Mouse (Mus musculus) stomach, postnatal 0 days (tissue): ENCODE results near the gene D430042O09Rik. TPM values are rescaled to one million over a fixed set of nuclear protein-coding genes. Genes with fewer than 3 reads are reported as not detected.

ENCODE experiments used
- ATAC-seq: fragments of 200-750 bp; cut with Nextera tagmentation; 2 replicates; pipeline ENCODE4 v1.8.0; 2017; ENCODE audit not compliant: low FRiP score, low TSS enrichment
- DNase-seq: peaks from one replicate; pipeline ENCODE4 v3.0.0-alpha.2; 2016; ENCODE audit warnings: low spot score
- H3K27ac ChIP-seq: fragments of 300-500 bp; sonication (generic); replicated peaks from 2 replicates; pipeline ENCODE4 v1.5.1; 2014; ENCODE audit warnings: mild to moderate bottlenecking, control low read depth
- H3K27me3 ChIP-seq: fragments of 300-500 bp; sonication (generic); 2 replicates; pipeline ENCODE4 v1.6.1; 2014; ENCODE audit warnings: low read length; ENCODE audit not compliant: control insufficient read depth, insufficient read depth
- H3K36me3 ChIP-seq: fragments of 300-500 bp; sonication (generic); 2 replicates; pipeline ENCODE4 v1.6.1; 2014; ENCODE audit warnings: low read length, mixed read lengths; ENCODE audit not compliant: control insufficient read depth, insufficient read depth
- H3K4me1 ChIP-seq: fragments of 300-500 bp; sonication (generic); replicated peaks from 2 replicates; pipeline ENCODE4 v1.6.1; 2014; ENCODE audit warnings: antibody characterized with exemption; ENCODE audit not compliant: control insufficient read depth, insufficient read depth
- H3K4me2 ChIP-seq: fragments of 300-500 bp; sonication (generic); replicated peaks from 2 replicates; pipeline ENCODE4 v1.6.1; 2014; ENCODE audit warnings: low read depth, mild to moderate bottlenecking, control low read depth, moderate library complexity
- H3K4me3 ChIP-seq: fragments of 300-500 bp; sonication (generic); 2 replicates; pipeline ENCODE4 v1.5.1; 2014; ENCODE audit warnings: low read depth, low read length, control low read depth
- H3K9ac ChIP-seq: fragments of 300-500 bp; sonication (generic); 2 replicates; pipeline ENCODE4 v1.6.1; 2014; ENCODE audit warnings: mild to moderate bottlenecking, low read length, control low read depth, mixed read lengths
- H3K9me3 ChIP-seq: fragments of 300-500 bp; sonication (generic); 2 replicates; pipeline ENCODE4 v1.6.1; 2016; ENCODE audit warnings: low read length; ENCODE audit not compliant: control insufficient read depth
- CTCF ChIP-seq: IDR thresholded peaks from 2 replicates; pipeline ENCODE4 v1.5.1; 2016; ENCODE audit warnings: antibody characterized with exemption, low read depth, mild to moderate bottlenecking, moderate library complexity
- EP300 ChIP-seq: optimal IDR thresholded peaks from 2 replicates; pipeline ENCODE3; 2016; ENCODE audit warnings: antibody characterized with exemption
- WGBS: fragments of 180-500 bp; shearing (Covaris S2); extraction: QIAGEN DNeasy Blood & Tissue Kit; methylation state at CpG from one replicate; pipeline ENCODE4 v1.1.7; 2014; 5-methylcytosine and 5-hydroxymethylcytosine counted together
- polyA plus RNA-seq: library from polyadenylated mRNA; unstranded; fragments of >200 nt; fragmentation: Nextera tagmentation; extraction: Ambion mirVana; gene quantifications from 2 replicates; pipeline ENCODE4 v1.2.1, GENCODE M21; 2015

Gene D430042O09Rik
- polyA plus RNA-seq, 1 experiment from 2014 or later: 2.1 TPM

- WGBS: 69% methylated on average over 2 of the region's 2 CpGs
- H3K4me2 ChIP-seq: no peak overlapping the region
- TF ChIP-seq CTCF (peak; percentile 71), EP300 (no peak)
- H3K9me3 ChIP-seq: no peaks in the 10 kb centered on the region
- H3K27me3 ChIP-seq: no peaks in the 10 kb centered on the region
- no peaks in the 10 kb centered on the region for H3K4me1 ChIP-seq
- DNase-seq: no peak
- H3K36me3 ChIP-seq: 0 out of 2 replicates have a peak, but pooled peaks cover 3% of the 10 kb centered on the region
- H3K9ac ChIP-seq: no peak overlapping the region
- no peak overlapping the region for H3K4me3 ChIP-seq
- no peak overlapping the region for H3K27ac ChIP-seq
- ATAC-seq: no peak
Observed at GRCm38 (mm10) chr7:125820233-125820632, 112.5 kb downstream of the D430042O09Rik start.

GRCm38 (mm10) chr7:125826425-125826824, 118.7 kb downstream of the D430042O09Rik start:
- no peak overlapping the region for H3K9ac ChIP-seq
- no peak overlapping the region for H3K4me3 ChIP-seq
- H3K9me3 ChIP-seq: no peaks in the 10 kb centered on the region
- peaks cover 4% of the 10 kb centered on the region; the same call in 1 of the 2 replicates for H3K4me1 ChIP-seq
- no peaks in the 10 kb centered on the region for H3K27me3 ChIP-seq
- H3K36me3 ChIP-seq: no peaks in the 10 kb centered on the region; the same call in 1 of the 2 replicates
- DNase-seq (no peak), ATAC-seq (no peak)
- TF ChIP-seq CTCF: no peak
- TF ChIP-seq EP300: no peak
- no peak overlapping the region for H3K4me2 ChIP-seq
- no peak overlapping the region for H3K27ac ChIP-seq
- 70% methylated on average over 2 of the region's 2 CpGs for WGBS

GRCm38 (mm10) chr7:125826887-125827286, 119.2 kb downstream of the D430042O09Rik start:
- no peaks in the 10 kb centered on the region for H3K27me3 ChIP-seq
- H3K4me1 ChIP-seq: peaks cover 4% of the 10 kb centered on the region; the same call in 1 of the 2 replicates
- no peak overlapping the region for H3K4me2 ChIP-seq
- no peaks in the 10 kb centered on the region for H3K9me3 ChIP-seq
- H3K27ac ChIP-seq: no peak overlapping the region
- no peak overlapping the region for H3K9ac ChIP-seq
- no peak overlapping the region for H3K4me3 ChIP-seq
- DNase-seq: no peak
- H3K36me3 ChIP-seq: no peaks in the 10 kb centered on the region; the same call in 1 of the 2 replicates
- TF ChIP-seq CTCF (no peak), EP300 (no peak)
- no peak for ATAC-seq
- WGBS: 67% methylated on average over 3 of the region's 3 CpGs

- no peaks in the 10 kb centered on the region; the same call in 1 of the 2 replicates for H3K36me3 ChIP-seq
- no peaks in the 10 kb centered on the region for H3K27me3 ChIP-seq
- DNase-seq (no peak), ATAC-seq (0 out of 2 replicates have a peak, but pooled peaks have one; percentile 51)
- WGBS: 56% methylated on average over 9 of the region's 9 CpGs
- peaks cover 4% of the 10 kb centered on the region; the same call in 1 of the 2 replicates for H3K4me1 ChIP-seq
- H3K4me3 ChIP-seq: no peak overlapping the region
- H3K4me2 ChIP-seq: no peak overlapping the region
- no peak overlapping the region for H3K9ac ChIP-seq
- TF ChIP-seq CTCF (no peak), EP300 (no peak)
- H3K27ac ChIP-seq: no peak overlapping the region
- no peaks in the 10 kb centered on the region for H3K9me3 ChIP-seq
Observed at GRCm38 (mm10) chr7:125827420-125827819, 119.7 kb downstream of the D430042O09Rik start.

GRCm38 (mm10) chr7:125828561-125828960, 120.9 kb downstream of the D430042O09Rik start:
- H3K4me2 ChIP-seq: no peak overlapping the region
- ATAC-seq: no peak
- H3K27me3 ChIP-seq: no peaks in the 10 kb centered on the region
- TF ChIP-seq EP300 (no peak), CTCF (no peak)
- WGBS: 78% methylated on average over 5 of the region's 5 CpGs
- no peaks in the 10 kb centered on the region; the same call in 1 of the 2 replicates for H3K36me3 ChIP-seq
- H3K27ac ChIP-seq: no peak overlapping the region
- peaks cover 4% of the 10 kb centered on the region; the same call in 1 of the 2 replicates for H3K4me1 ChIP-seq
- DNase-seq: no peak
- no peak overlapping the region for H3K4me3 ChIP-seq
- no peaks in the 10 kb centered on the region for H3K9me3 ChIP-seq
- no peak overlapping the region for H3K9ac ChIP-seq

- H3K4me2 ChIP-seq: no peak overlapping the region
- no peak overlapping the region for H3K9ac ChIP-seq
- H3K27me3 ChIP-seq: no peaks in the 10 kb centered on the region
- no peak overlapping the region for H3K4me3 ChIP-seq
- WGBS: 57% methylated on average over 3 of the region's 3 CpGs
- no peak for DNase-seq
- H3K4me1 ChIP-seq: peaks cover 4% of the 10 kb centered on the region; the same call in 1 of the 2 replicates
- no peaks in the 10 kb centered on the region; the same call in 1 of the 2 replicates for H3K36me3 ChIP-seq
- TF ChIP-seq CTCF (no peak), EP300 (no peak)
- ATAC-seq: no peak
- H3K9me3 ChIP-seq: no peaks in the 10 kb centered on the region
- no peak overlapping the region for H3K27ac ChIP-seq
Observed at GRCm38 (mm10) chr7:125829121-125829666, 121.5 kb downstream of the D430042O09Rik start.
